Mouse (Mus musculus): ENCODE measurements around the gene Clec1a. TPM values are rescaled to one million over a fixed set of nuclear protein-coding genes. Genes with fewer than 3 reads are reported as not detected.

Clec1a gene
- 3.6 TPM for polyA plus RNA-seq (2015; fragmentation: Illumina TruSeq; extraction: RNeasy Lipid Tissue Mini Kit (QIAGEN cat#74804); ENCODE audit: insufficient read depth, low replicate concordance)

DNA sequence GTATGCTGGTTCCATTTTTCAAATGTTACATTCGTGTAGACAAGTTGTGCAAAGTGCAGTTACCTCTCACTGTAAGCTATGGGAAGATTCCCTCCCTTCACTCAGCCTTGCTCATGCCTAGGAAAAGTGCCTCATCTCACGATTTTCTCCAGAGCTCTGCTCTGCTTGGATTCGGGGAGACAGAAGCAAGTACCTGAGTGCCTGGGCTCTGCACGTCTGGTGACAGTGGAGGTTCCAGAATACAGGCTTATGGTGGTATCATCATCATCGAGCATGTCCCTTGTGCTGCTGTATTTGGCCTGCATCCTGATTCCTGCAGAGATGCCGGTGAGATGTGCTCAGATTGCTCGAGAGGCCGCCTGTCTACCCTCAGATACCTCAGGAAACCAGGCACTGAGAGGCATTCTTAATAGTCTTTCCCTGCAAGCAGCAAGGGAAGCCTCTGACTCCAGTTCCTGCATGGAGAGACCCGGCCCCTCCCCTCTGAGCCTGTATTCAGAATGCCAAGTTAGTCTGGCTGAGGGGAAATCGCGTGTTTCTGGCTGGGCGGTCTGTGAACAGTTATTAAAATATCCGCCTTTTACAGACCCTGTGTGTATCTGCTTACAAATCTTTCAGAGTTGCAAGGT lies at the start of gene Clec1a:
Clec1a (minus strand) TSS at position 590 of the 629 bp plus-strand sequence.

DNA sequence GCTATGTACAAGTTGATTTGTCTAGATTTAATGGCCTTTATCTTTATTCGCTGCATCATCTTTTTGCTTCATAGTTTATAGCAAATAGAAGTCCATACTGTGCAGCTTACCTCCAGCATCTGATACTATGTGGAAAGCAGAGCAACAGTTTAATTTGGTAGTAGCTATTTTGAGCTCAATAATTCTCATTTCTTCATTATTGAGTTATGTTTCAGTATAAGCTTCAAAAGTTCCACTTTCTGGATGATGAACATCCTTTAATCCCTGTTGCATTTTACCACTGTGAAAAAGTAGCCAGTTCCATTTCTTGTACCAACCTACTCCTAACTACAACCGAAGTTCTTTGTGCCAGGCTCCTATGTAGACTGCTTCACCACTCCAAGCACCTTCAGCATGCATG lies 43.2 kb downstream of the Clec1a start, which contains the start of gene Clec9a:
Clec9a (plus strand) TSS at position 301 of the 400 bp plus-strand sequence.

DNA sequence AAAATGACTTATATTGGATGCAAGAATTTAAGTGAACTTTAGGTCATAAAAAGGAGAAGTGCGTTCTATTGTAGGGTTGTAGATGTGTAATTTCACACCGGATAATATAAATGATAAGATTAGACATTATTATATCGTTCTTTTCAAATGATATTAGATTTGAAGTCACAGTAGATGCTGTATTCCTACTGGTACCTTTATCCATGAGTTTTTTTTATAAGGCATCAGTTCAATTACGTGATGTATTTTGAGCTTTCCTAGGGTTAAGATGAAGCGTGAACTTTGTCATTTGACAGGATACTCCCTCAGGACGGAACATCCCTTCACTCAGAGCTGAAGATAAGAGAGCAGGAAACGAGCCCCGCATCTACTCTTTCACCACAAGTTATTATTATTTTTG lies 54.8 kb downstream of the Clec1a start, which contains the start of gene Clec1b:
Clec1b (plus strand) TSS at position 301 of the 400 bp plus-strand sequence.

DNA sequence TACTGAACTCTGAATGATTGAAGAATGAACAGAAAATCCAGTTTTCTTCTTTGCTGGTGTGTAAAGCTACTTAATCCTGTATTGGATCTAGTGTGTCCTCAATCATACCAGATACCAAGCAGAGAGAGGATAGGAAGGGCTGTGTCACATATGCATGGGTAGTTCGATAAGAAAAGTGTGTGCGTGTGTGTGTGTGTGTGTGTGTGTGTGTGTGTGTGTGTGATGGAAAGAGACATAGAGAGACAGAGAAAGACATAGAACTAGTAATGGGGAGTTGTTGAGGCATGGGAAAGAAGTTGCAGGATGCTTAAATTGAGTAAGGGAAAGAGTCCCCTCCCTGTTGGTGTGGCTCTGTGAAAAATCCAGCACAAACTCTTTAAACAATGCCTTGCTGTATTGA lies 66.0 kb downstream of the Clec1a start, which contains the start of gene Clec12b:
Clec12b (minus strand) TSS at position 101 of the 400 bp plus-strand sequence.

Other genes with a start within 250 kb of the Clec1a start
- gene Cd69, start 176.6 kb downstream of the Clec1a start, polyA plus RNA-seq (2015; fragmentation: Illumina TruSeq; extraction: RNeasy Lipid Tissue Mini Kit (QIAGEN cat#74804); ENCODE audit: insufficient read depth, low replicate concordance), result 80.1 TPM
- gene 4922502D21Rik, start 120.2 kb downstream of the Clec1a start, polyA plus RNA-seq (2015; fragmentation: Illumina TruSeq; extraction: RNeasy Lipid Tissue Mini Kit (QIAGEN cat#74804); ENCODE audit: insufficient read depth, low replicate concordance), result not detected
- 67.8 TPM for gene Clec12a, start 109.3 kb downstream of the Clec1a start, polyA plus RNA-seq (2015; fragmentation: Illumina TruSeq; extraction: RNeasy Lipid Tissue Mini Kit (QIAGEN cat#74804); ENCODE audit: insufficient read depth, low replicate concordance)
- 1.3 TPM for gene Clec12b, start 66.1 kb downstream of the Clec1a start, polyA plus RNA-seq (2015; fragmentation: Illumina TruSeq; extraction: RNeasy Lipid Tissue Mini Kit (QIAGEN cat#74804); ENCODE audit: insufficient read depth, low replicate concordance)
- 44.5 TPM for gene Clec1b, start 54.7 kb downstream of the Clec1a start, polyA plus RNA-seq (2015; fragmentation: Illumina TruSeq; extraction: RNeasy Lipid Tissue Mini Kit (QIAGEN cat#74804); ENCODE audit: insufficient read depth, low replicate concordance)
- gene Clec9a, start 43.1 kb downstream of the Clec1a start, polyA plus RNA-seq (2015; fragmentation: Illumina TruSeq; extraction: RNeasy Lipid Tissue Mini Kit (QIAGEN cat#74804); ENCODE audit: insufficient read depth, low replicate concordance), result 92.8 TPM
- gene Olr1, start 55.2 kb upstream of the Clec1a start, polyA plus RNA-seq (2015; fragmentation: Illumina TruSeq; extraction: RNeasy Lipid Tissue Mini Kit (QIAGEN cat#74804); ENCODE audit: insufficient read depth, low replicate concordance), result 0.21 TPM
- gene Tmem52b, start 60.6 kb upstream of the Clec1a start, polyA plus RNA-seq (2015; fragmentation: Illumina TruSeq; extraction: RNeasy Lipid Tissue Mini Kit (QIAGEN cat#74804); ENCODE audit: insufficient read depth, low replicate concordance), result not detected
- gene Gabarapl1, start 81.2 kb upstream of the Clec1a start, polyA plus RNA-seq (2015; fragmentation: Illumina TruSeq; extraction: RNeasy Lipid Tissue Mini Kit (QIAGEN cat#74804); ENCODE audit: insufficient read depth, low replicate concordance), result 48.6 TPM
- gene Klre1, start 125.9 kb upstream of the Clec1a start, polyA plus RNA-seq (2015; fragmentation: Illumina TruSeq; extraction: RNeasy Lipid Tissue Mini Kit (QIAGEN cat#74804); ENCODE audit: insufficient read depth, low replicate concordance), result 20.6 TPM
- gene Klrd1, start 139.8 kb upstream of the Clec1a start, polyA plus RNA-seq (2015; fragmentation: Illumina TruSeq; extraction: RNeasy Lipid Tissue Mini Kit (QIAGEN cat#74804); ENCODE audit: insufficient read depth, low replicate concordance), result 143 TPM
- gene Klrk1, start 171.9 kb upstream of the Clec1a start, polyA plus RNA-seq (2015; fragmentation: Illumina TruSeq; extraction: RNeasy Lipid Tissue Mini Kit (QIAGEN cat#74804); ENCODE audit: insufficient read depth, low replicate concordance), result 75.9 TPM
- 3.4 TPM for gene Klrc3, start 191.3 kb upstream of the Clec1a start, polyA plus RNA-seq (2015; fragmentation: Illumina TruSeq; extraction: RNeasy Lipid Tissue Mini Kit (QIAGEN cat#74804); ENCODE audit: insufficient read depth, low replicate concordance)
- 15.9 TPM for gene Klrc2, start 208.7 kb upstream of the Clec1a start, polyA plus RNA-seq (2015; fragmentation: Illumina TruSeq; extraction: RNeasy Lipid Tissue Mini Kit (QIAGEN cat#74804); ENCODE audit: insufficient read depth, low replicate concordance)
- 18.9 TPM for gene Klrc1, start 227.0 kb upstream of the Clec1a start, polyA plus RNA-seq (2015; fragmentation: Illumina TruSeq; extraction: RNeasy Lipid Tissue Mini Kit (QIAGEN cat#74804); ENCODE audit: insufficient read depth, low replicate concordance)